Mouse (Mus musculus) heart, adult 2 months (tissue): ENCODE data around the gene Klhdc9. TPM values are rescaled to one million over a fixed set of nuclear protein-coding genes. Genes with fewer than 3 reads are reported as not detected.

Experiments
- DNase-seq, 2 experiments: peaks; one replicate each; pipeline ENCODE4 v3.0.0; 2021
- H3K27ac ChIP-seq: fragments of 200-600 bp; 2 replicates; pipeline ENCODE4 v1.8.1; 2022
- H3K27me3 ChIP-seq: fragments of 200-500 bp; 2 replicates; pipeline ENCODE4 v1.6.1; 2012; ENCODE audit warnings: mild to moderate bottlenecking, low read length, inconsistent platforms, mixed read lengths; ENCODE audit not compliant: control insufficient read depth, insufficient read depth
- H3K36me3 ChIP-seq: fragments of 200-500 bp; 2 replicates; pipeline ENCODE4 v1.6.1; 2012; ENCODE audit warnings: low read length, inconsistent platforms; ENCODE audit not compliant: control insufficient read depth, insufficient read depth
- H3K4me1 ChIP-seq: fragments of 200-500 bp; 2 replicates; pipeline ENCODE4 v1.6.1; 2011; ENCODE audit warnings: low read length; ENCODE audit not compliant: control insufficient read depth, insufficient read depth
- H3K4me3 ChIP-seq: fragments of 200-600 bp; 2 replicates; pipeline ENCODE4 v1.8.1; 2022
- H3K79me2 ChIP-seq: fragments of 200-500 bp; replicated peaks from 2 replicates; pipeline ENCODE4 v1.6.1; 2012; ENCODE audit warnings: mild to moderate bottlenecking, inconsistent platforms, low read length, moderate library complexity, mixed read lengths; ENCODE audit not compliant: control insufficient read depth, insufficient read depth
- H3K9ac ChIP-seq: fragments of 200-500 bp; 2 replicates; pipeline ENCODE4 v1.6.1; 2012; ENCODE audit warnings: low read depth, mild to moderate bottlenecking, control low read depth, inconsistent platforms, low read length, mixed read lengths
- CTCF ChIP-seq: fragments of 200-600 bp; IDR thresholded peaks from 2 replicates; pipeline ENCODE4 v1.8.1; 2022; ENCODE audit warnings: antibody characterized with exemption, mild to moderate bottlenecking, moderate library complexity
- EP300 ChIP-seq: fragments of 200-500 bp; IDR thresholded peaks from 2 replicates; pipeline ENCODE4 v1.6.1; 2011; ENCODE audit warnings: low read depth, low read length, control low read depth; ENCODE audit not compliant: insufficient read depth
- POLR2A ChIP-seq: fragments of 200-500 bp; IDR thresholded peaks from 2 replicates; pipeline ENCODE4 v1.6.1; 2011; ENCODE audit warnings: mild to moderate bottlenecking, low read depth, low read length, control low read depth; ENCODE audit not compliant: insufficient read depth
- WGBS: fragments of 180-500 bp; shearing (Covaris S2); methylation state at CpG from one replicate; pipeline ENCODE4 v1.1.7; 2018; 5-methylcytosine and 5-hydroxymethylcytosine counted together
- intact Hi-C: fragments of 180-260 bp; cut with DNase I; formaldehyde crosslinking; loops from one replicate; pipeline ENCODE4 v1.15.1; 2025
- polyA plus RNA-seq: library from polyadenylated mRNA; depleted of rRNA; stranded (reverse); fragments of >200 nt; gene quantifications from 2 replicates; pipeline ENCODE4 v1.2.3, GENCODE M21; 2012
- total RNA-seq, 2 experiments: library from RNA; stranded (reverse); gene quantifications; 2 replicates each; pipeline ENCODE4 v1.2.3; 2021

Klhdc9 gene
- total and polyA plus RNA-seq, 3 experiments = 0.16 to 0.25 TPM; not detected in 1

DNA sequence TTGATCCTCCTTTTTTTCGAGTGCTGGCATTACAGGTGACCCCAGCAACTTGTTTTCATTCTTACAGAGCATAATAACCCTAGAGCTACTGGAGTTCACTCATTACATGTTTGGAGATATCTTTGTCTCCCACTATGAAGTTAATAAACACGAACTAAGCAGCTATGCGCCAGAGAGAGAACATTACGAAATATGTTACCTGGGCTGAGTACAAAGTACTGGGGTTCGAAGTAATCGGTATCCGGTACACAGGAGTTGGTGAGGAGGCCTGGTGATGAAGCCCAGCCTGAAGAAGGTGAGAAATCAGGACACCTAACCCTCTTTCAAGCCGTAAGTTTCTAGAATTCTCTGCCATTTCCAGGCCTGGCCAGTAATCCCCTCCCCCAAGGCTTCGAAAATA, 15.9 kb downstream of the Klhdc9 start:
- TF ChIP-seq CTCF = no peak
- TF ChIP-seq POLR2A = no peak
- TF ChIP-seq EP300 = no peak
- 63% methylated on average over 9 of the region's 9 CpGs for WGBS
- Histone ChIP-seq H3K79me2 (peaks cover 4% of the 10 kb centered on the region; the same call in 1 of the 2 replicates), H3K36me3 (0 out of 2 replicates have a peak, but pooled peaks cover 8% of the 10 kb centered on the region), H3K4me1 (peaks cover 9% of the 10 kb centered on the region), H3K27ac (no peak overlapping the region; the same call in 1 of the 2 replicates), H3K27me3 (no peaks in the 10 kb centered on the region), H3K9ac (no peak overlapping the region), H3K4me3 (peak overlapping the region; percentile 99)
- no peak for DNase-seq
- intact Hi-C loops = loop anchor here (1.0 kb wide), 1 partner anchor 15 kb away; the partner anchor contains the start of gene Dedd

DNA sequence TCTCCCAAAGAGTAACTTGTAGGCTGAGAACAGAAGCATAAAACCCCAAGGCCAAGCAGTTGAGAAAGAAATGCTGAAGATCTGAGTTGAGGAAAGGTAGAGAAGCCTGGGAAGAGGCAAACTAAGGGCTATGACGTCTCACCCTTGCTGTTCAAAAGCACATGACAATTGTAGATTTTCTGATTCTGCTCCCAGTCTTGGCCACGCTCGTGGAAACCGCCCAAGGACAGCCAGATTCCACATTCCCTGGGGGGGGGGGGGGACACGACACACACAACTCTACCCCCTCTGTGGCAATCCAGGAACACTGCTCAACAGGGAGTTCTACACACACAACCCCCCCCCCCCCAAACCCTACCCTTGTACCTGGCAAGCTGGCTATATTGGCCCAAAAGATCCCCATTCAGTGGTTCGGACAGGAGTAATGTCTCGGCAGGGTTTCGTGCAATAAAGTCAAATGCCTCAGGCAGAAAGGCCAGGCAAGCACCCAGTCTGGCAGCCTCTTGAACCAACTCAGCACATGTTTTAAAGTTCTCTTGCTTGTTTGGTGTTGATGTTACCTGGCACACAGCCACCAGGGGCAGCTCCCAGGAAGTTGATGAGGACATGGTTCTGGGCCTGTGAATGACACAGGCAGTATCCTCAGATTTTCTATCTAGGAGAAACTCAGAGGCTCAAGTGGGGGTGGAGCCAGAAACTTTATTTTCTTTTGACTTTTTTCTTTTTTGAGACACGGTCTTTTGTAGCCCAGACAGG, 16.5 kb downstream of the Klhdc9 start:
- Histone ChIP-seq H3K36me3 (0 out of 2 replicates have a peak, but pooled peaks cover 7% of the 10 kb centered on the region), H3K27ac (no peak overlapping the region), H3K4me1 (peaks cover 7% of the 10 kb centered on the region), H3K27me3 (no peaks in the 10 kb centered on the region), H3K9ac (no peak overlapping the region), H3K79me2 (peaks cover 4% of the 10 kb centered on the region; the same call in 1 of the 2 replicates), H3K4me3 (no peak overlapping the region)
- peak; percentile 26 to 39 for DNase-seq
- 59% methylated on average over 9 of the region's 9 CpGs for WGBS
- intact Hi-C loops = no loop called here
- TF ChIP-seq POLR2A (no peak), EP300 (no peak), CTCF (no peak)

DNA sequence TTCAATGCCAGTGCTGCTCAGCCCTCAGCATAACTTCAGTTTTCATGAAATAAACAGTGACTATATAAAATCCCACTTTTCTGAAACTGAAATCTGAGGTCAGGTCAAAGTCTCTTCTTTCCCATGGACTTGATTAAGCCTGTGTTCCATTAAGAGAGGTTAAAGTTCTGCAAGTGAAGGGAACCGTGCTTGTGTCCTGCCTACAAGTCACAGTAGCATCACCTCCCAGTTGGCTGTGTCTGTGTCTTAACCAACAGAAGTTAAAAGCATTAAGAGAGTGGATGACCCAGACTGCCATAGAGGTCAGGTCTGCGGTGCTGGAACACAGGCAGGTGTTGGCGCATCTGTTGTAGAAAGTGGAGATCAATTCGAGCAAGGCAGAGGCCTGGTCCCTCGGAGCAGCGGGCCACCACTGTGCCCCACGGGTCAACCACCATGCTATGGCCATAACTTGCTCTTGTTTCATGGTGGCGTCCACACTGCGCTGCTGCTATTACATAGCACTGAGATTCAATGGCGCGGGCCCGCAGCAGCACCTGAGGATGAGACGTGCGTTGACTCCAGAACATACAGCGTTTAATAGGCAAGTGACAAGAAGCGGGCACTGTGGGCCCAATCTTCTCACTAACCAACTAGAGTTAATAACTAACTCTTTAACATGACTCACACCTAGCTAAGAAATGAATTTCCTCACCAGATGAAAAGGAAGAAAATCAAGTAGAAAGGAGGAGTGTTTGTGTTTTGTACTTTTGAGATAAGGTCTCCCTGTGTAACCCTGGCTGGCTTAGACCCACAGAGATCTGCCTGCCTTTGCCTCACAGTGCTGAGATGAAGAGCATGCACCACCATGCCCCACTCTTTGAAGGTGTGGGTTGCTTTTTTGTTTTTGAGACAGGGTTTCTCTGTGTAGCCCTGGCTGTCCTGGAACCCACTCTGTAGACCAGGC, 18.1 kb downstream of the Klhdc9 start:
- WGBS = 93% methylated on average over 16 of the region's 16 CpGs
- Histone ChIP-seq H3K27me3 (no peaks in the 10 kb centered on the region), H3K4me3 (no peak overlapping the region), H3K4me1 (peaks cover 2% of the 10 kb centered on the region), H3K9ac (no peak overlapping the region), H3K79me2 (peaks cover 4% of the 10 kb centered on the region; the same call in 1 of the 2 replicates), H3K36me3 (no peaks in the 10 kb centered on the region), H3K27ac (no peak overlapping the region)
- DNase-seq = no peak
- intact Hi-C loops = no loop called here
- TF ChIP-seq CTCF (no peak), POLR2A (no peak), EP300 (no peak)

DNA sequence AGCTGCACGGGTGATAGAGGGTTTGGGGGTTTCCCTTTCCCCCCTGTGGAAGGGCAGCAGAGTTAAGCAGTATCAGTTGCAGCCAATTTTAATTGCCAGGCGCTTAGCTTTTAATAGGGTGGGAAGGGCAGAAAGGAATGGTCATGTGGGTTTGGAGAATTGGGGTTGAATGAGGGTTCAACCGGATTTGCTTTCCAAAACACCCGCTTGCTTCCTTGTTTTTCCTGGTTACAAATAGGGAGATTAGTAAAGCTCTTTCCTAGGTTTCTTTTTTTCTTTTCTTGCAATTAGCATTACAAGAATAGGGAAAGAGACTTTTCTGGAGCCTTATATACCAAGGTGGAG, 30.4 kb downstream of the Klhdc9 start:
- TF ChIP-seq EP300 = no peak
- no peak for TF ChIP-seq CTCF
- TF ChIP-seq POLR2A = no peak
- under 1% methylated on average over 4 of the region's 4 CpGs for WGBS
- DNase-seq = no peak

DNA sequence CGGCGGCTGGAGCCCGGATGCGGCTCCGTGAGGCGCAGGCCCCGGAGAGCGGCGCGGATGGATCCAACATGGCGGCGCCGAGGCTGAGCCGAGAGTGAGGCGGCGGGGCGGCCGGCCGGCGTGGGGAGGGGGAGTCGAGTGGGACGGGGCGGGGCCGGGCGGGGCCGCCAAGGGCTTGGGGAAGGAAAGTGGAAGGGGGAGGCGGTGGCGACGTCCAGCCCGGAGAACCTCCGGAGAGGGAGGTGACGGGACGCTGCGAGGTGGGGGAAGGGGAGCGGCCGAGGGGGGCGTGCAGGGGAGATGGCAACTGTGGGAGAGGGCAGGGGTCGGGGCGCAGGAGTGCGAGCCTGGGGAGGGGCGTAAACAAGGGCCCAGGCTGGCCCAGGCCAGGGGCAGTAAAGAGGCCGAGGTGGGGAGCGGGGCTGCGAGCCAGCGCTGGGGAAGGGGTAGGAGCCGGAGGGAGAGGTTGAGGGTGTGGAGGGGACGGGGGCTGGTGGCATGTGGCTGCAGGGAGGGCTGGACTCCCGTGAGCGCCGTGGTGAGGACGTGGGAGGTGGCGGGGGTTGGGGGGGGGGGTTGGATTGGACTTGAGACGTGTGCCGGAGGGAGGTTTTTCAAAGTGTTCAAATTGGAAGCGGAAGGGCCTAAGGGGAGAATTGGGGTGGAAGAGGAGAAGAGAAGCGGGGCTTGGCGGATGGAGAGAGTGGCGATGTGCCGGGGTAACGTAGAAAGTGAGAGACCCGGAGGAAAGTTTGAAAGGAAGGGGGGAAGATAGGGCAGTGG, 31.0 kb downstream of the Klhdc9 start:
- H3K4me1 ChIP-seq = peaks cover 10% of the 10 kb centered on the region
- H3K4me3 ChIP-seq = peak overlapping the region; percentile 72
- 0 out of 2 replicates have a peak, but pooled peaks have one; percentile 14 for TF ChIP-seq POLR2A
- no peak for TF ChIP-seq CTCF
- no peak for TF ChIP-seq EP300
- H3K27me3 ChIP-seq = no peaks in the 10 kb centered on the region
- DNase-seq = peak in 1 of 2 experiments; percentile 37
- H3K36me3 ChIP-seq = peaks cover 12% of the 10 kb centered on the region
- H3K9ac ChIP-seq = peak overlapping the region; percentile 100
- peaks cover 15% of the 10 kb centered on the region for H3K79me2 ChIP-seq
- intact Hi-C loops = loop anchor here (1.0 to 5.0 kb wide), 5 partner anchors 16 to 217 kb away; partner anchors contain the start of genes Cfap126, Nit1, Pfdn2 and Tomm40l
- peak overlapping the region; percentile 99 for H3K27ac ChIP-seq
- under 1% methylated on average over 52 of the region's 61 CpGs for WGBS

More for the DNA sequence above, 30.4 kb downstream of the Klhdc9 start:
- Histone ChIP-seq H3K79me2 (peaks cover 16% of the 10 kb centered on the region), H3K36me3 (peaks cover 12% of the 10 kb centered on the region), H3K27me3 (no peaks in the 10 kb centered on the region), H3K27ac (peak overlapping the region; percentile 99), H3K4me1 (peaks cover 10% of the 10 kb centered on the region), H3K4me3 (peak overlapping the region; percentile 72), H3K9ac (peak overlapping the region; percentile 100)
- intact Hi-C loops = no loop called here
